Mouse (Mus musculus): ENCODE measurements around the gene Ccdc32.
"Not testable (repeated sequence)": the region's sequence is repeated elsewhere in the genome, so short reads cannot be mapped to it uniquely, and the experiment has no call there.

Ccdc32 gene

GRCm38 (mm10) chr2:119028941-119029551 lies at the start of gene Ccdc32:
Ccdc32 (minus strand) TSS chr2:119029393.
- peak; percentile 95 to 96 for DNase-seq

- no peak for DNase-seq
Observed at GRCm38 (mm10) chr2:119072397-119072796, 43.2 kb upstream of the Ccdc32 start.

GRCm38 (mm10) chr2:119060139-119060538 lies 30.9 kb upstream of the Ccdc32 start:
- DNase-seq = no peak

GRCm38 (mm10) chr2:119050132-119050650 lies 21.0 kb upstream of the Ccdc32 start:
- DNase-seq = no peak

- DNase-seq = no peak
Observed at GRCm38 (mm10) chr2:119047849-119048248, 18.7 kb upstream of the Ccdc32 start.

GRCm38 (mm10) chr2:119046649-119047611 lies 17.7 kb upstream of the Ccdc32 start, which contains the start of gene Knl1:
Knl1 (plus strand) TSS chr2:119047119.
- peak; percentile 99 for DNase-seq

- DNase-seq = no peak
Observed at GRCm38 (mm10) chr2:119045163-119045562, 16.0 kb upstream of the Ccdc32 start.

GRCm38 (mm10) chr2:119040882-119041281 lies 11.7 kb upstream of the Ccdc32 start:
- peak; percentile 38 to 55 for DNase-seq

GRCm38 (mm10) chr2:119035397-119035745 lies 6.2 kb upstream of the Ccdc32 start:
- DNase-seq = no peak

- peak; percentile 93 to 95 for DNase-seq
Observed at GRCm38 (mm10) chr2:119034656-119035396, 5.6 kb upstream of the Ccdc32 start, which contains the start of gene Rpusd2. Rpusd2 (plus strand) TSS chr2:119034790.

- no peak for DNase-seq
Observed at GRCm38 (mm10) chr2:119032191-119032590, 3.0 kb upstream of the Ccdc32 start.

GRCm38 (mm10) chr2:119026951-119027350 lies 2.2 kb downstream of the Ccdc32 start:
- DNase-seq = no peak

- no peak for DNase-seq
Observed at GRCm38 (mm10) chr2:119025239-119025616, 4.0 kb downstream of the Ccdc32 start.

- no peak for DNase-seq
Observed at GRCm38 (mm10) chr2:119024536-119025238, 4.5 kb downstream of the Ccdc32 start.

- DNase-seq = no peak
Observed at GRCm38 (mm10) chr2:119023154-119023660, 6.0 kb downstream of the Ccdc32 start.

- peak in 1 of 2 experiments; percentile 33 for DNase-seq
Observed at GRCm38 (mm10) chr2:119019538-119019937, 9.7 kb downstream of the Ccdc32 start.

GRCm38 (mm10) chr2:119019131-119019530 lies 10.1 kb downstream of the Ccdc32 start:
- peak; percentile 43 to 44 for DNase-seq

- no peak for DNase-seq
Observed at GRCm38 (mm10) chr2:119018391-119019122, 10.6 kb downstream of the Ccdc32 start.

GRCm38 (mm10) chr2:119017647-119018046 lies 11.5 kb downstream of the Ccdc32 start:
- no peak for DNase-seq

GRCm38 (mm10) chr2:119016312-119016711 lies 12.9 kb downstream of the Ccdc32 start:
- DNase-seq = not testable (repeated sequence)

- DNase-seq = peak; percentile 75 to 76
Observed at GRCm38 (mm10) chr2:119015604-119016180, 13.5 kb downstream of the Ccdc32 start.
